Mouse (Mus musculus) Muller cell, postnatal 12 days (primary cell): Measurements from ENCODE around the gene Inafm1.
"Not testable (repeated sequence)": the region's sequence is repeated elsewhere in the genome, so short reads cannot be mapped to it uniquely, and the experiment has no call there.

Experiments
- DNase-seq: peaks from one replicate; pipeline ENCODE4 v3.0.0-alpha.2; 2015; ENCODE audit errors: inconsistent ontology term

The Inafm1 gene

GRCm38 (mm10) chr7:16273081-16273765 is at the start of gene Inafm1:
Inafm1 (minus strand) TSS chr7:16273617.
- DNase-seq, result peak; percentile 96

- DNase-seq, result no peak
These were observed 47.1 kb upstream of the Inafm1 start for GRCm38 (mm10) chr7:16320479-16320878.

GRCm38 (mm10) chr7:16319216-16319615 is 45.8 kb upstream of the Inafm1 start:
- DNase-seq, result no peak

- DNase-seq, result no peak
These were observed 43.7 kb upstream of the Inafm1 start for GRCm38 (mm10) chr7:16317094-16317493.

- no peak for DNase-seq
These were observed 41.9 kb upstream of the Inafm1 start for GRCm38 (mm10) chr7:16315222-16315759.

- DNase-seq, result peak; percentile 30
These were observed 40.9 kb upstream of the Inafm1 start for GRCm38 (mm10) chr7:16314221-16314775.

- DNase-seq, result peak; percentile 89
These were observed 40.2 kb upstream of the Inafm1 start for GRCm38 (mm10) chr7:16313481-16314220.

- peak; percentile 90 for DNase-seq
These were observed 39.4 kb upstream of the Inafm1 start for GRCm38 (mm10) chr7:16312672-16313311.

- DNase-seq, result peak; percentile 71
These were observed 38.7 kb upstream of the Inafm1 start for GRCm38 (mm10) chr7:16312011-16312671.

- peak; percentile 60 for DNase-seq
These were observed 38.1 kb upstream of the Inafm1 start for GRCm38 (mm10) chr7:16311453-16312004.

- peak; percentile 60 for DNase-seq
These were observed 37.4 kb upstream of the Inafm1 start for GRCm38 (mm10) chr7:16310521-16311452.

- peak; percentile 98 for DNase-seq
These were observed 36.7 kb upstream of the Inafm1 start for GRCm38 (mm10) chr7:16310020-16310520.

- DNase-seq, result peak; percentile 98
These were observed 36.1 kb upstream of the Inafm1 start for GRCm38 (mm10) chr7:16309318-16310019.

GRCm38 (mm10) chr7:16308555-16309317 is 35.3 kb upstream of the Inafm1 start:
- DNase-seq, result peak; percentile 72

GRCm38 (mm10) chr7:16308093-16308492 is 34.7 kb upstream of the Inafm1 start, which contains the start of gene Bbc3:
Bbc3 (plus strand) TSS chr7:16308393.
- not testable (repeated sequence) for DNase-seq

GRCm38 (mm10) chr7:16307141-16307540 is 33.7 kb upstream of the Inafm1 start:
- DNase-seq, result not testable (repeated sequence)

GRCm38 (mm10) chr7:16299419-16300035 is 26.1 kb upstream of the Inafm1 start:
- DNase-seq, result peak; percentile 98

- DNase-seq, result no peak
These were observed 25.5 kb upstream of the Inafm1 start for GRCm38 (mm10) chr7:16298927-16299326.
